Mouse (Mus musculus): ENCODE measurements around the gene Frrs1l. TPM values are rescaled to one million over a fixed set of nuclear protein-coding genes. Genes with fewer than 3 reads are reported as not detected.

Frrs1l gene
- not detected for total RNA-seq (2018; cell fraction: chromatin; rRNA removed)
- total RNA-seq (2018; cell fraction: cytosol; rRNA removed): not detected
- not detected for total RNA-seq (2018; cell fraction: nucleus; rRNA removed)
- not detected in 3 replicates for polyA plus RNA-seq (2018)

DNA sequence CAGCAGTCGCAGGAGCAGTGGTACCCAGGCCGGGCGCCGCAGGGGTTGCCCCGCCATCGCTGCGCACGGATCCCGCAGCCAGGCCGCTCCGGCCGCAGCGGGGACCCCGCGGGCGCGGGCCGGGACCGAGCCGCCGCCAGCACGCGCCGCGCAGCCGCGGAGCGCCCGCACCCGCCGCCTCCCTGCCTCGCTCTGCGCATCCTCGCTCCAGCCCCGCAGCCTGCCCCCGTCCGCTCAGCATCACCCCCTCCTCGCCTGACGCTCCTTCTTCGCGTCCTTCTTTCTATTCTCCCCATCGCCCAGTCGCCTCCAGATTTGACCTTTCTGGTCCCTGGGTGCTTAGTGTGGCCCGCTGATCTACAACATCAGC, at the start of gene Frrs1l:
TSS of gene Frrs1l (minus strand) at position 177 of the 370 bp plus-strand sequence.
- H3K36me3 ChIP-seq (ENCODE audit: inconsistent target): no peaks in the 10 kb centered on the region
- no peak within 1 kb of the TSS for H3K4me3 ChIP-seq (ENCODE audit: inconsistent target)
- WGBS (ENCODE audit: missing documents): 2% methylated on average over 43 of the region's 44 CpGs

DNA sequence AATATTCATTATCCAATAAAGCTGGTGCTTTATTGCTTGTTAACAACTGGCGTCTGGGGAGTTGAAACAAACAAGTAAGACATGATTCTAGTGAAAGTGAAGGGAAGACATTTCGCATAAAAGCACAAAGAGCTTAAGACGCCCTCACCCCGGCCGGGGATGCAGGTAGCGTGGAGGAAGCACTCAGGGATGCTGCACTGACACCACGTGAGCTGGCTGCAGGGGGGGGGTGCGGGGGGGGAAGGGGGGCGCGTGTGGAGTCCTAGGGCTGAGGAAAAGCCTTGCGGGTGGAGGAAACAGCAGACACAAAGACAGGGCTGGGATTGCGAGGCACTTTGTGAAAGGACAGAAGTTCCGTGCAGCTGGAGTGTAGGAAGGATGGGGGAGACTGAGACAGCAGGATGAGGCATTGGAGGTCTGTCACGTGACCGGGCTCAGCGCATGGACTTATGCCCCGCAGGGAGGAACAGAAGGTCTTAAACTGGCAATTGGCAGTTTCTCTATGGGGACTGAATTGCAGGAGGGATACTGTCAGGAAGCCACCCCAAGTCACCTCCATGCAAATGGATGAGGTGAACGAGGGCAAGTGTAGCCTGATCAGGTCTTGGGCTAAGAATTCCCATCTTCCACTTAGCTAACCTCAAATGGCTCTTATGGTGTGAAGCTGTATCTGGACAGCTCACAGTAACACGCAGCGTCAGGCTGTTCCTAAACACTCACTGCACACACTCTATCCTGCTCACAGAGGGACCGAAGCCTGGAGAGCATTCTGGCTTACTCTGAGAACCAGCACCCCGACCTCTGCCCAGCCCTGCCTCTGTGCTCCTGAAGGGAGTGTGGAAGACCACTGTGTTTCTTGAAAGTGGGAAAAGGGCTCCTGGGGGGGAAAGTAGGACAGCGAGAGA, 49.2 kb upstream of the Frrs1l start:
- 23% methylated on average over 15 of the region's 23 CpGs for WGBS (ENCODE audit: missing documents)

More for the DNA sequence above, at the start of gene Frrs1l:
- Histone ChIP-seq H3K27ac (no peak within 1 kb of the TSS), H3K79me2 (ENCODE audit: inconsistent target) (no peaks in the 10 kb centered on the region)

DNA sequence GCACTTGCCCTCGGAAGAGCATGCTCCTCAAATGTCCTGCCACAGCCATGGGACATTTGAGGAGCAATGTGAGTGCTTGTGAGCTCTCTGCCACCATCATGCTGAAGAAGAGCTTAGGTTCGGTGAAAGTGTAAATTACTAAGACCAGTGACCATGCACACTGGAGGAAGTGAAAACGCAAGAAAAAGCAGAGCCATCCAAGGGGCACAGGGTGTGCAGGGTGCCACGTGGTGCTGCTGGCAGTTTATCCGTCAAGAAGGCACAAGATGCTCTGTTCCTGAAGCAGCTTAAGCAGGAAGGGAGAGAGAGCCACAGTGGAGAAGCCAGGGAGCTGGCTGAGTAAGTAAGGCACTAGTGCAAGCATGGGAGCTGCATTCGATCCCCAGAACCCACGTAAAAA, 47.4 kb upstream of the Frrs1l start:
- Histone ChIP-seq H3K79me2 (ENCODE audit: inconsistent target) (no peaks in the 10 kb centered on the region), H3K27ac (no peak overlapping the region), H3K36me3 (ENCODE audit: inconsistent target) (no peaks in the 10 kb centered on the region), H3K4me3 (ENCODE audit: inconsistent target) (no peak overlapping the region)
- WGBS (ENCODE audit: missing documents): 26% methylated on average over 7 of the region's 7 CpGs

More for the DNA sequence above, 49.2 kb upstream of the Frrs1l start:
- Histone ChIP-seq H3K27ac (no peak overlapping the region), H3K36me3 (ENCODE audit: inconsistent target) (no peaks in the 10 kb centered on the region), H3K79me2 (ENCODE audit: inconsistent target) (no peaks in the 10 kb centered on the region), H3K4me3 (ENCODE audit: inconsistent target) (no peak overlapping the region)

- Histone ChIP-seq H3K36me3 (ENCODE audit: inconsistent target) (no peaks in the 10 kb centered on the region), H3K27ac (no peak overlapping the region), H3K4me3 (ENCODE audit: inconsistent target) (no peak overlapping the region), H3K79me2 (ENCODE audit: inconsistent target) (no peaks in the 10 kb centered on the region)
- WGBS (ENCODE audit: missing documents): 57% methylated on average over 5 of the region's 5 CpGs
These were observed 44.0 kb upstream of the Frrs1l start for GRCm38 (mm10) chr4:57034169-57034568.

- no peaks in the 10 kb centered on the region for H3K36me3 ChIP-seq (ENCODE audit: inconsistent target)
- H3K79me2 ChIP-seq (ENCODE audit: inconsistent target): no peaks in the 10 kb centered on the region
- H3K4me3 ChIP-seq (ENCODE audit: inconsistent target): no peak overlapping the region
- 17% methylated on average over 4 of the region's 4 CpGs for WGBS (ENCODE audit: missing documents)
- no peak overlapping the region for H3K27ac ChIP-seq
These were observed 41.2 kb upstream of the Frrs1l start for GRCm38 (mm10) chr4:57031440-57031839.

- no peaks in the 10 kb centered on the region for H3K36me3 ChIP-seq (ENCODE audit: inconsistent target)
- H3K4me3 ChIP-seq (ENCODE audit: inconsistent target): no peak overlapping the region
- 14% methylated on average over 10 of the region's 10 CpGs for WGBS (ENCODE audit: missing documents)
- H3K27ac ChIP-seq: peak overlapping the region; percentile 36
- no peaks in the 10 kb centered on the region for H3K79me2 ChIP-seq (ENCODE audit: inconsistent target)
These were observed 37.8 kb upstream of the Frrs1l start for GRCm38 (mm10) chr4:57027954-57028353.

DNA sequence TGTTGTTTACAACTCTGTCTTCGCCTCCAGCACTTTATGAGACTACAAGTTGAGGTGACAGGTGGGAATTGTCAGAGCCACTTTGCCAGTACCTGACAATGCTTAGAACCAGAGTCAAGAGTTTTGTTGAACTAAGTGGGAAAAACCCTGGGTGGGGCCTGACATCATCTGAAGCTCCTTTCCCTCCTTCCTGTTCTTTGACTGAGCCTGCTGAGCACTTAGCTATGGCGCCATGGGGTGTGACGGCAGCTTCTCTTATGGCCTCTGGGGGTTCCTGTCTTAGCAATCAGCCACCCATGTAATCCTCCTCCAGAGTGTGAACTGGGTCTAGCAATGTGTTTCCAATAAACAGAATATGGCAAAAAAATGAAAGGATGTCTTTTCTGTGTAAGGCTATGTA, 33.3 kb upstream of the Frrs1l start:
- WGBS (ENCODE audit: missing documents): 86% methylated on average over 3 of the region's 3 CpGs
- no peaks in the 10 kb centered on the region for H3K79me2 ChIP-seq (ENCODE audit: inconsistent target)
- no peak overlapping the region for H3K4me3 ChIP-seq (ENCODE audit: inconsistent target)
- no peaks in the 10 kb centered on the region for H3K36me3 ChIP-seq (ENCODE audit: inconsistent target)
- H3K27ac ChIP-seq: no peak overlapping the region

GRCm38 (mm10) chr4:57021288-57021687, 31.1 kb upstream of the Frrs1l start:
- no peaks in the 10 kb centered on the region for H3K79me2 ChIP-seq (ENCODE audit: inconsistent target)
- H3K4me3 ChIP-seq (ENCODE audit: inconsistent target): no peak overlapping the region
- no peaks in the 10 kb centered on the region for H3K36me3 ChIP-seq (ENCODE audit: inconsistent target)
- WGBS (ENCODE audit: missing documents): 69% methylated on average over 2 of the region's 3 CpGs
- no peak overlapping the region for H3K27ac ChIP-seq

- no peaks in the 10 kb centered on the region for H3K79me2 ChIP-seq (ENCODE audit: inconsistent target)
- no peak overlapping the region for H3K27ac ChIP-seq
- no peak overlapping the region for H3K4me3 ChIP-seq (ENCODE audit: inconsistent target)
- WGBS (ENCODE audit: missing documents): 26% methylated on average over 5 of the region's 5 CpGs
- H3K36me3 ChIP-seq (ENCODE audit: inconsistent target): no peaks in the 10 kb centered on the region
These were observed 27.0 kb upstream of the Frrs1l start for GRCm38 (mm10) chr4:57017229-57017628.

- H3K36me3 ChIP-seq (ENCODE audit: inconsistent target): no peaks in the 10 kb centered on the region
- 33% methylated on average over 17 of the region's 18 CpGs for WGBS (ENCODE audit: missing documents)
- no peak overlapping the region for H3K4me3 ChIP-seq (ENCODE audit: inconsistent target)
- no peak overlapping the region for H3K27ac ChIP-seq
- H3K79me2 ChIP-seq (ENCODE audit: inconsistent target): no peaks in the 10 kb centered on the region
These were observed 26.4 kb upstream of the Frrs1l start for GRCm38 (mm10) chr4:57016366-57017171.

GRCm38 (mm10) chr4:57015032-57015431, 24.8 kb upstream of the Frrs1l start:
- Histone ChIP-seq H3K27ac (no peak overlapping the region), H3K4me3 (ENCODE audit: inconsistent target) (no peak overlapping the region), H3K36me3 (ENCODE audit: inconsistent target) (no peaks in the 10 kb centered on the region), H3K79me2 (ENCODE audit: inconsistent target) (no peaks in the 10 kb centered on the region)
- WGBS (ENCODE audit: missing documents): 94% methylated on average over 5 of the region's 5 CpGs

DNA sequence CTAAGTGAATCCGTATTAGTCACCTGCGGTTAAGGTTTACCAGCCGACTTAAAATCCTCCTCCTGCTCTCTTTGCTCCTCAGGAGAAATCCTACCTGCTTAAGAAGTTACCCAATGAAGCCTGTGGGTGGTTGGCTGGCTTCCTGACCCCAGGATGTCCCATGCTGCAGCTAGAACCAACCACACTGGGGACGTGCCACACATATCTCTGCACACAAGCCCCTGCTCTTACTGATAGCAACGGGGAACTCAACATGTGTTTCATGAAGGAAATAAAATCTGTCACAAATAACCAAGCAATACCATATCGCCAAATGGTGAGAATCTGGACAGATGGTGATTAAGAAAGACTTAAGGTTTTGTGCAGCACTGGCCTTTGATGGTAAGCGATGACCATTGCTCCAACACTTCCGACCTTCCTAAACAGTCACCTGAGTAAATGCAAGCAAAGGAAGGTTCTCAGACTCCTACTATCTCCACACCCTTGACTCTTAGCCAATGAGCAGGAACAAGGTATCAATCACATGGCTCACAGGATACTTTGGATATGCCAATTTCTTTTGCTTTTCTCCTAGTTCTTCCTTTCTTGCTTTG, 21.4 kb upstream of the Frrs1l start:
- H3K36me3 ChIP-seq (ENCODE audit: inconsistent target): no peaks in the 10 kb centered on the region
- no peaks in the 10 kb centered on the region for H3K79me2 ChIP-seq (ENCODE audit: inconsistent target)
- H3K4me3 ChIP-seq (ENCODE audit: inconsistent target): no peak overlapping the region
- H3K27ac ChIP-seq: no peak overlapping the region
- 40% methylated on average over 8 of the region's 8 CpGs for whole genome bisulfite sequencing (ENCODE audit: missing documents)

DNA sequence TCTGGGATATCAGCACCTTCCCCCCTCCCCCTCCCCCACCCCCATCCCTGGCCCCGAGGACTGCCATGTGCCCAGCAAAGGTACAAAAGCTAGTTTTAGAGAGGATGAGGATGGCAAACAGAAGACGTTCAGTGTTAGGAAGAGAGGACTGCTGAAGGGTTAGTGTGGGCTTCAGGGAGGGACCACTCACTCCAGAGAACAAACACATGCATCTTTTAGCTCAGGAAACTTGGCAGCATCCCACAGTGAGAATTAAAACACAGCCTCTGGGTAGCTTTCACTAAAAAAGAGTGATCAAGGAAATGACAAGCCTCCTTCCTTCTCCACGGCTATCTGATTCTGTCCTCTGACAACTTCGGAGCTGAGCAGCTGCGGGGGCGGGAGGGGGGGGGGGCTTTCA, 20.7 kb upstream of the Frrs1l start:
- H3K79me2 ChIP-seq (ENCODE audit: inconsistent target): no peaks in the 10 kb centered on the region
- no peak overlapping the region for H3K27ac ChIP-seq
- no peaks in the 10 kb centered on the region for H3K36me3 ChIP-seq (ENCODE audit: inconsistent target)
- WGBS (ENCODE audit: missing documents): 7% methylated on average over 6 of the region's 6 CpGs
- no peak overlapping the region for H3K4me3 ChIP-seq (ENCODE audit: inconsistent target)

DNA sequence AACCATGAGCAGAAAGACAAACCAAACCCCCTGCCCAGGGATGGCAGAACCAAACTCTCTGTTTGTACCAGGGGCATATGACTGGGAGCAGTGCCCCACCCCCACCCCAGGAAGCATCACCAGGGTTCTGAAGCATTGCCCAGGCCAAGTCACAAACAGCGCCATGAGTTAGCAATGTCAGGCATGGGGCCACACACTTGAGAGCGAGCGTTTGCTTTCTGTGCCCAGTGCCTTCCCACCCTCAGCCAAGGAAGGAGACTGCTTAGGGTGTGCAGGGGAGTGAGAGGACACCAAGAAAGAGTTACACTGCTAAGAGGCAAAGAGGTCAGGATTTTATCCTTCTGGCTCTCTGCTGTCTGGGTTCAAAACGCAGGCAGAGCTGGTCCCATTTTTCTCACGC, 20.2 kb upstream of the Frrs1l start:
- WGBS (ENCODE audit: missing documents): 46% methylated on average over 5 of the region's 5 CpGs
- Histone ChIP-seq H3K27ac (no peak overlapping the region), H3K4me3 (ENCODE audit: inconsistent target) (no peak overlapping the region), H3K36me3 (ENCODE audit: inconsistent target) (no peaks in the 10 kb centered on the region), H3K79me2 (ENCODE audit: inconsistent target) (no peaks in the 10 kb centered on the region)

Measured in macrophage (primary cell).